Mouse (Mus musculus): ENCODE data around the gene Abcc3.

DNA sequence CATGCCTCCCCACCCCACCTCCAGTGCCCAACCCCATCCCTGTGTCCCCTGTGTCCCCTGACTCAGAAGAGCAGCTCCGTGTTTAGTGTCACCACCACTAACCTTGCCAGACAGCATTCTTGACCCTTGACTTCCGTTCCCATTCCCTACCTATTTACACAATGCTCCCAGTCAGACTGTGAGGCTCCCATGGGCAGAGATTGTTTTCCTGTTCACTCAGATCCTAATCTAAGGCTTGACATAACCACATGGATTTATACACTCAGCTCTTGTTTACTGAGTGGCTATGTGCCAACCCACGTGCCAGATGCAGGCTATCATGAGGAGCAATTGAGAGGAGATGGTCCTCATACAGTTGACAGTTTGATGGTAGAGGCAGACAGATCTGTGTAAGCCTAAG, 27.5 kb downstream of the Abcc3 start:
- TF ChIP-seq POLR2A (IDR thresholded peaks at IDR 0.05; ENCODE audit: insufficient read length, low read depth) (no peak), TCF3 (IDR thresholded peaks at IDR 0.05; ENCODE audit: insufficient read length, low read depth) (no peak), USF1 (IDR thresholded peaks at IDR 0.05; ENCODE audit: low read depth) (no peak), POLR2AphosphoS2 (IDR thresholded peaks at IDR 0.05; ENCODE audit: insufficient read length, low read depth) (no peak), TCF12 (IDR thresholded peaks at IDR 0.05; ENCODE audit: insufficient read depth, poor library complexity, severe bottlenecking) (no peak), REST (IDR thresholded peaks at IDR 0.05; ENCODE audit: insufficient read depth, insufficient read length) (no peak), SRF (IDR thresholded peaks at IDR 0.05; ENCODE audit: control insufficient read depth, insufficient read length, low read depth) (no peak), MYOD1 (IDR thresholded peaks at IDR 0.05; ENCODE audit: control insufficient read depth in 1 of 3, insufficient read length in 2 of 3, low read depth in 2 of 3) (no peak), MAX (IDR thresholded peaks at IDR 0.05; ENCODE audit: low read depth) (no peak), CEBPB (IDR thresholded peaks at IDR 0.05; ENCODE audit: insufficient read depth, poor library complexity, severe bottlenecking) (no peak), MYOG (IDR thresholded peaks at IDR 0.05; ENCODE audit: control insufficient read depth in 1 of 3, insufficient read depth in 1 of 3, insufficient read length in 2 of 3, low read depth in 2 of 3) (no peak)
